In genomic region chr7:45716460-45716857, GRCm38 (mm10) we compare ENCODE assay signal across 8 mouse cellular contexts. TPM values are rescaled to one million over a fixed set of nuclear protein-coding genes. Genes with fewer than 3 reads are reported as not detected.
DNase-seq lines count a peak whose midpoint lies in the region; ATAC-seq and TF ChIP-seq lines count a peak whose summit lies in the region.

No protein-coding gene starts in this region.

- peaks cover 46% of the 10 kb centered on the region for H3K36me3 ChIP-seq in lung, embryonic 15.5 days
- peaks cover 21% of the 10 kb centered on the region for H3K36me3 ChIP-seq in forebrain, embryonic 11.5 days (ENCODE audit: control insufficient read depth, insufficient read depth, low read length)
- H3K36me3 ChIP-seq in intestine, postnatal 0 days (ENCODE audit: control insufficient read depth, insufficient read depth): peaks cover 38% of the 10 kb centered on the region
- H3K36me3 ChIP-seq in neural tube, embryonic 13.5 days: peaks cover 47% of the 10 kb centered on the region

- 0 out of 2 replicates have a peak overlapping the region, but pooled peaks have one; percentile 89 for H3K9ac ChIP-seq in lung, embryonic 15.5 days
- H3K9ac ChIP-seq in forebrain, embryonic 11.5 days (ENCODE audit: low read length): no peak overlapping the region
- peak overlapping the region; percentile 79; the same call in 1 of the 2 replicates for H3K9ac ChIP-seq in intestine, postnatal 0 days (ENCODE audit: low read depth, low read length)
- H3K9ac ChIP-seq in neural tube, embryonic 13.5 days: peak overlapping the region; percentile 61; the same call in 1 of the 2 replicates

- H3K4me3 ChIP-seq in lung, embryonic 15.5 days: peak overlapping the region; percentile 86
- peak overlapping the region; percentile 92; the same call in 1 of the 2 replicates for H3K4me3 ChIP-seq in forebrain, embryonic 11.5 days (ENCODE audit: low read depth, low read length)
- peak overlapping the region; percentile 67; the same call in 1 of the 2 replicates for H3K4me3 ChIP-seq in intestine, postnatal 0 days (ENCODE audit: low read depth, low read length)
- peak overlapping the region; percentile 90 for H3K4me3 ChIP-seq in neural tube, embryonic 13.5 days

- no peak overlapping the region for H3K27ac ChIP-seq in lung, embryonic 15.5 days
- no peak overlapping the region for H3K27ac ChIP-seq in forebrain, embryonic 11.5 days (ENCODE audit: low read depth, low read length)
- no peak overlapping the region for H3K27ac ChIP-seq in intestine, postnatal 0 days (ENCODE audit: low read depth, low read length)
- H3K27ac ChIP-seq in neural tube, embryonic 13.5 days (replicated peaks): no peak overlapping the region

- 87% methylated on average over 3 of the region's 3 CpGs for WGBS in lung, embryonic 15.5 days
- 87% methylated on average over 3 of the region's 3 CpGs for WGBS in forebrain, embryonic 11.5 days
- 87% methylated on average over 3 of the region's 3 CpGs for WGBS in intestine, postnatal 0 days
- 86% methylated on average over 3 of the region's 3 CpGs for WGBS in neural tube, embryonic 13.5 days

- ATAC-seq in lung, embryonic 15.5 days (ENCODE audit: borderline replicate concordance, extremely low read depth, low FRiP score, low TSS enrichment): no peak
- no peak for ATAC-seq in forebrain, embryonic 11.5 days (replicated peaks; ENCODE audit: low FRiP score)
- ATAC-seq in intestine, postnatal 0 days: no peak
- no peak for ATAC-seq in neural tube, embryonic 13.5 days (ENCODE audit: low read depth)

- H3K9me3 ChIP-seq in lung, embryonic 15.5 days: no peaks in the 10 kb centered on the region
- H3K9me3 ChIP-seq in forebrain, embryonic 11.5 days (ENCODE audit: control insufficient read depth, low read length): no peaks in the 10 kb centered on the region
- no peaks in the 10 kb centered on the region for H3K9me3 ChIP-seq in intestine, postnatal 0 days (ENCODE audit: control insufficient read depth)
- H3K9me3 ChIP-seq in neural tube, embryonic 13.5 days: no peaks in the 10 kb centered on the region

- H3K4me2 ChIP-seq in lung, embryonic 15.5 days: peak overlapping the region; percentile 86
- no peak overlapping the region; the same call in 1 of the 2 replicates for H3K4me2 ChIP-seq in forebrain, embryonic 11.5 days (ENCODE audit: low read depth, low read length, severe bottlenecking)
- peak overlapping the region; percentile 88 for H3K4me2 ChIP-seq in intestine, postnatal 0 days (replicated peaks; ENCODE audit: low read depth)
- peak overlapping the region; percentile 82 for H3K4me2 ChIP-seq in neural tube, embryonic 13.5 days

- no peak for TF ChIP-seq CTCF in intestine, postnatal 0 days (IDR thresholded peaks at IDR 0.05; ENCODE audit: low read depth)

- no peaks in the 10 kb centered on the region for H3K27me3 ChIP-seq in lung, embryonic 15.5 days
- no peaks in the 10 kb centered on the region for H3K27me3 ChIP-seq in forebrain, embryonic 11.5 days (ENCODE audit: control insufficient read depth, insufficient read depth, low read length)
- H3K27me3 ChIP-seq in intestine, postnatal 0 days (replicated peaks; ENCODE audit: control insufficient read depth, insufficient read depth, low read length): no peaks in the 10 kb centered on the region
- H3K27me3 ChIP-seq in neural tube, embryonic 13.5 days: no peaks in the 10 kb centered on the region

- no peak for DNase-seq in lung, postnatal 10 days
- DNase-seq in forebrain, embryonic 11.5 days (ENCODE audit: low spot score): no peak
- no peak for DNase-seq in ovary, postnatal 36 days (ENCODE audit: low spot score)
- no peak for DNase-seq in T-cell, adult 2 months (ENCODE audit: low spot score)
- no peak for DNase-seq in cerebellum, postnatal 25 days

- H3K4me1 ChIP-seq in lung, embryonic 15.5 days: peaks cover 60% of the 10 kb centered on the region
- peaks cover 25% of the 10 kb centered on the region for H3K4me1 ChIP-seq in forebrain, embryonic 11.5 days (replicated peaks; ENCODE audit: control insufficient read depth, insufficient read depth, low read length)
- H3K4me1 ChIP-seq in intestine, postnatal 0 days (replicated peaks; ENCODE audit: control insufficient read depth, insufficient read depth, low read length): peaks cover 19% of the 10 kb centered on the region; the same call in 1 of the 2 replicates
- peaks cover 57% of the 10 kb centered on the region for H3K4me1 ChIP-seq in neural tube, embryonic 13.5 days (replicated peaks)

RNA-seq across cellular contexts. Expression of gene Rpl18, which starts 1.2 kb away (rescaled TPM):
- 1,016 and 1,098 TPM in 2 replicates for polyA plus RNA-seq in lung, embryonic 15.5 days (2015; fragmentation: Nextera tagmentation; extraction: Ambion mirVana)
- polyA plus RNA-seq in forebrain, embryonic 11.5 days (2014; fragmentation: Nextera tagmentation; extraction: Ambion mirVana): 936 and 958 TPM in 2 replicates
- 708 and 740 TPM in 2 replicates for polyA plus RNA-seq in intestine, postnatal 0 days (2015; fragmentation: Nextera tagmentation; extraction: Ambion mirVana)
- polyA plus RNA-seq in neural tube, embryonic 13.5 days (2015; fragmentation: Nextera tagmentation; extraction: Ambion mirVana): 570 and 614 TPM in 2 replicates

RNA-seq across cellular contexts. Expression of gene Sphk2, which starts 1.3 kb away (rescaled TPM):
- 26.4 and 26.5 TPM in 2 replicates for polyA plus RNA-seq in lung, embryonic 15.5 days (2015; fragmentation: Nextera tagmentation; extraction: Ambion mirVana)
- polyA plus RNA-seq in forebrain, embryonic 11.5 days (2014; fragmentation: Nextera tagmentation; extraction: Ambion mirVana): 27.0 and 27.9 TPM in 2 replicates
- 55.1 and 55.9 TPM in 2 replicates for polyA plus RNA-seq in intestine, postnatal 0 days (2015; fragmentation: Nextera tagmentation; extraction: Ambion mirVana)
- 25.1 and 26.3 TPM in 2 replicates for polyA plus RNA-seq in neural tube, embryonic 13.5 days (2015; fragmentation: Nextera tagmentation; extraction: Ambion mirVana)

RNA-seq across cellular contexts. Expression of gene Fam83e, which starts 4.6 kb away (rescaled TPM):
- 1.4 and 1.5 TPM in 2 replicates for polyA plus RNA-seq in lung, embryonic 15.5 days (2015; fragmentation: Nextera tagmentation; extraction: Ambion mirVana)
- 0.80 and 1.2 TPM in 2 replicates for polyA plus RNA-seq in forebrain, embryonic 11.5 days (2014; fragmentation: Nextera tagmentation; extraction: Ambion mirVana)
- polyA plus RNA-seq in intestine, postnatal 0 days (2015; fragmentation: Nextera tagmentation; extraction: Ambion mirVana): 16.6 and 16.7 TPM in 2 replicates
- polyA plus RNA-seq in neural tube, embryonic 13.5 days (2015; fragmentation: Nextera tagmentation; extraction: Ambion mirVana): 0.39 and 0.55 TPM in 2 replicates

RNA-seq across cellular contexts. Expression of gene Spaca4, which starts 9.2 kb away (rescaled TPM):
- not detected in 2 replicates for polyA plus RNA-seq in lung, embryonic 15.5 days (2015; fragmentation: Nextera tagmentation; extraction: Ambion mirVana)
- not detected in 2 replicates for polyA plus RNA-seq in forebrain, embryonic 11.5 days (2014; fragmentation: Nextera tagmentation; extraction: Ambion mirVana)
- polyA plus RNA-seq in intestine, postnatal 0 days (2015; fragmentation: Nextera tagmentation; extraction: Ambion mirVana): 0.17 and 0.22 TPM in 2 replicates
- polyA plus RNA-seq in neural tube, embryonic 13.5 days (2015; fragmentation: Nextera tagmentation; extraction: Ambion mirVana): not detected in 2 replicates

RNA-seq across cellular contexts. Expression of gene Dbp, which starts 11.6 kb away (rescaled TPM):
- 2.7 and 3.1 TPM in 2 replicates for polyA plus RNA-seq in lung, embryonic 15.5 days (2015; fragmentation: Nextera tagmentation; extraction: Ambion mirVana)
- 2.9 and 3.3 TPM in 2 replicates for polyA plus RNA-seq in forebrain, embryonic 11.5 days (2014; fragmentation: Nextera tagmentation; extraction: Ambion mirVana)
- polyA plus RNA-seq in intestine, postnatal 0 days (2015; fragmentation: Nextera tagmentation; extraction: Ambion mirVana): 6.9 and 8.6 TPM in 2 replicates
- 3.1 and 4.1 TPM in 2 replicates for polyA plus RNA-seq in neural tube, embryonic 13.5 days (2015; fragmentation: Nextera tagmentation; extraction: Ambion mirVana)
